Mouse (Mus musculus) embryonic facial prominence, embryonic 15.5 days (tissue): ENCODE data around the gene Mgmt. TPM values are rescaled to one million over a fixed set of nuclear protein-coding genes. Genes with fewer than 3 reads are reported as not detected.

Source experiments
- ATAC-seq: fragments of 200-750 bp; cut with Nextera tagmentation; 2 replicates; pipeline ENCODE4 v1.8.0; 2017; ENCODE audit warnings: low read depth, moderate TSS enrichment; ENCODE audit not compliant: insufficient number of reproducible peaks, low FRiP score, low TSS enrichment
- H3K27ac ChIP-seq: fragments of 300-500 bp; sonication (generic); replicated peaks from 2 replicates; pipeline ENCODE4 v1.5.1; 2015; ENCODE audit warnings: mild to moderate bottlenecking, inconsistent platforms
- H3K27me3 ChIP-seq: fragments of 300-500 bp; sonication (generic); 2 replicates; pipeline ENCODE4 v1.6.1; 2015; ENCODE audit warnings: inconsistent platforms
- H3K36me3 ChIP-seq: fragments of 300-500 bp; sonication (generic); 2 replicates; pipeline ENCODE4 v1.6.1; 2015; ENCODE audit warnings: mild to moderate bottlenecking, inconsistent platforms
- H3K4me1 ChIP-seq: fragments of 300-500 bp; sonication (generic); 2 replicates; pipeline ENCODE4 v1.6.1; 2015; ENCODE audit warnings: inconsistent platforms
- H3K4me2 ChIP-seq: fragments of 300-500 bp; sonication (generic); replicated peaks from 2 replicates; pipeline ENCODE4 v1.6.1; 2015; ENCODE audit warnings: mild to moderate bottlenecking, inconsistent platforms
- H3K4me3 ChIP-seq: fragments of 300-500 bp; sonication (generic); replicated peaks from 2 replicates; pipeline ENCODE4 v1.5.1; 2015; ENCODE audit warnings: mild to moderate bottlenecking, inconsistent platforms
- H3K9ac ChIP-seq: fragments of 300-500 bp; sonication (generic); 2 replicates; pipeline ENCODE4 v1.6.1; 2015; ENCODE audit warnings: inconsistent platforms
- H3K9me3 ChIP-seq: fragments of 300-500 bp; sonication (generic); replicated peaks from 2 replicates; pipeline ENCODE4 v1.6.1; 2016; ENCODE audit warnings: inconsistent platforms
- WGBS: fragments of 180-500 bp; shearing (Covaris S2); methylation state at CpG from one replicate; pipeline ENCODE4 v1.1.7; 2015; 5-methylcytosine and 5-hydroxymethylcytosine counted together
- polyA plus RNA-seq: library from polyadenylated mRNA; unstranded; fragments of >200 nt; fragmentation: Nextera tagmentation; extraction: Ambion mirVana; gene quantifications from 2 replicates; pipeline ENCODE4 v1.2.1, GENCODE M21; 2015

Mgmt gene
- polyA plus RNA-seq, 1 experiment from 2014 or later = 6.7 TPM

- ATAC-seq = no peak
- H3K27ac ChIP-seq = no peak overlapping the region
- H3K9me3 ChIP-seq = no peaks in the 10 kb centered on the region
- 59% methylated on average over 9 of the region's 9 CpGs for WGBS
- no peaks in the 10 kb centered on the region for H3K4me1 ChIP-seq
- no peak overlapping the region for H3K4me3 ChIP-seq
- no peak overlapping the region for H3K4me2 ChIP-seq
- no peak overlapping the region for H3K9ac ChIP-seq
- no peaks in the 10 kb centered on the region for H3K27me3 ChIP-seq
- no peaks in the 10 kb centered on the region for H3K36me3 ChIP-seq
Observed at GRCm38 (mm10) chr7:137172278-137172677, 277.9 kb downstream of the Mgmt start.
